Mouse (Mus musculus) testis, adult 2 months (tissue): ENCODE measurements around the gene Gm26741.

ENCODE experiments used
- CTCF ChIP-seq: fragments of 200-500 bp; IDR thresholded peaks from 2 replicates; pipeline ENCODE4 v1.5.1; 2012; ENCODE audit warnings: low read depth, mild to moderate bottlenecking, inconsistent platforms, low read length, moderate library complexity; ENCODE audit not compliant: control insufficient read depth, insufficient read depth, insufficient replicate concordance
- POLR2A ChIP-seq: fragments of 200-500 bp; IDR thresholded peaks from 2 replicates; pipeline ENCODE4 v1.6.1; 2012; ENCODE audit warnings: low read depth, mild to moderate bottlenecking, inconsistent platforms, low read length, moderate library complexity; ENCODE audit not compliant: control insufficient read depth

GRCm38 (mm10) chr10:52388922-52389430 lies 30.4 kb downstream of the Gm26741 start, which contains the start of gene Nepn:
- TF ChIP-seq CTCF, result no peak
- TF ChIP-seq POLR2A, result no peak
